Mouse (Mus musculus): ENCODE data around the gene Zglp1.

DNA sequence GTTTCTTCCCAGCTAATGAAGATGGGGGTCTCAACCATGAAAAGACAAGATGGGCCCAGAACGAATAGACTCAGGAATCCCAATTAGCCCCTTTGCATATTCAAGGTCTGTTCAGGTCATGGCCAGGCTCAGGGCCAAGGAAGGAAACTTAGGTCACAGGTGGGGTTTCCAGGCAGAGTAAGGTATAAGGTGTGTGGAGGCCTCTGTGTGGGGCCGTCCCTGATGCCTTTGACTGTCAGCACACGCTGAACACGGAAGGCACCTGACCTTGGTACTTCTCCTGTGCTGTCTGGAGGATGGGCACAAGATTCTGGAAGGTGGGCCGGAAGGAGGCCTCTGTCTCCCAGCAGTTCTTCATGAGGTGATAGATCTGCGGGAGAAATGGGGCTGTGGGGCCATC, 37.9 kb upstream of the Zglp1 start:
- TF ChIP-seq POLR2A (IDR thresholded peaks at IDR 0.05; ENCODE audit: insufficient read length, low read depth) (no peak), CEBPB (IDR thresholded peaks at IDR 0.05; ENCODE audit: insufficient read depth, poor library complexity, severe bottlenecking) (no peak), E2F4 (IDR thresholded peaks at IDR 0.05; ENCODE audit: insufficient read depth) (no peak), MYOD1 (IDR thresholded peaks at IDR 0.05; ENCODE audit: control insufficient read depth in 1 of 3, insufficient read length in 2 of 3, low read depth in 2 of 3) (no peak), USF1 (IDR thresholded peaks at IDR 0.05; ENCODE audit: low read depth) (no peak), TCF12 (IDR thresholded peaks at IDR 0.05; ENCODE audit: insufficient read depth, poor library complexity, severe bottlenecking) (no peak), POLR2AphosphoS2 (IDR thresholded peaks at IDR 0.05; ENCODE audit: insufficient read length, low read depth) (no peak), MAX (IDR thresholded peaks at IDR 0.05; ENCODE audit: low read depth) (no peak)

All from myocyte (in vitro differentiated cells).